Mouse (Mus musculus) cerebellum, adult 2 months (tissue): Measurements from ENCODE around the gene Itga11.

Source experiments
- CTCF ChIP-seq: fragments of 200-500 bp; IDR thresholded peaks from 2 replicates; pipeline ENCODE4 v1.5.1; 2011; ENCODE audit warnings: low read depth, mild to moderate bottlenecking, control low read depth, low read length, moderate library complexity, borderline replicate concordance; ENCODE audit not compliant: insufficient read depth
- POLR2A ChIP-seq: fragments of 200-500 bp; IDR thresholded peaks from 2 replicates; pipeline ENCODE4 v1.6.1; 2011; ENCODE audit warnings: low read length, control low read depth, borderline replicate concordance; ENCODE audit not compliant: insufficient read depth

GRCm38 (mm10) chr9:62828662-62829086, 151.0 kb downstream of the Itga11 start:
- TF ChIP-seq POLR2A (peak; percentile 33; the same call in 1 of the 2 replicates), CTCF (peak; percentile 76)
